Mouse (Mus musculus) induced T-regulatory cell, adult 2 months (primary cell): ENCODE results near the gene Acacb.

ENCODE experiments used
- DNase-seq: peaks from one replicate; pipeline ENCODE4 v3.0.0-alpha.2; 2012; ENCODE audit warnings: low read depth

The Acacb gene

DNA sequence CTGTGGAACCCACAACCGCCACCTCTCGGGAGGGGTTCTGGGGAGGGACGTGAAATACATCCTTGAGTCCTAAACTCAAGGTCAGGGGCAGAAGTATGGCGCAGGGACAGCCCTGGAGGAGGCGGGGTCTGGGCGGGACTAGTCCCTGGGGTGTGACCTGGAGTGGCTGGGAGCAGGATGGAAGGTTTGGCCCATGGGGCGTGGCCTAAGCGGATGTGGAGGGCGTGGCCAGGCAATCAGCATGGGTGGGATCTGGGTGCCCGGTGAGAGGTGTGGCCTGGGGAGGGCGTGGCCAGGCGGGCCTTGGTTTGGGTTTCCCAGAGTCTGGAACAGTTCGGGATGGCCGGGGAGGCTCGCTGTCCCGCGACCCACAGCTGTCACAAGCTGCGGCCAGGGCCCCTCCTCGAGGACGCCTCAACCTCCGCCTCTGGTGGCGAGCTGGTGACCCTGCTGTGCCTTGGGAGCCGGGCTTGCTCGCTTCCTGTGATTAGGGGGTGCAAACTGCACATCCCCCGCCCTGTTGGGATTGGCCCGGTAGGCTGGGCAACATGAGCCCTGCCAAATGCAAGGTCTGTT, 29.3 kb downstream of the Acacb start:
- peak; percentile 88 for DNase-seq

- DNase-seq: peak; percentile 34
Measured at GRCm38 (mm10) chr5:114176548-114177400, 30.4 kb downstream of the Acacb start.

- no peak for DNase-seq
Measured at GRCm38 (mm10) chr5:114177966-114178719, 31.8 kb downstream of the Acacb start.

- DNase-seq: no peak
Measured at GRCm38 (mm10) chr5:114179541-114179940, 33.2 kb downstream of the Acacb start.

DNA sequence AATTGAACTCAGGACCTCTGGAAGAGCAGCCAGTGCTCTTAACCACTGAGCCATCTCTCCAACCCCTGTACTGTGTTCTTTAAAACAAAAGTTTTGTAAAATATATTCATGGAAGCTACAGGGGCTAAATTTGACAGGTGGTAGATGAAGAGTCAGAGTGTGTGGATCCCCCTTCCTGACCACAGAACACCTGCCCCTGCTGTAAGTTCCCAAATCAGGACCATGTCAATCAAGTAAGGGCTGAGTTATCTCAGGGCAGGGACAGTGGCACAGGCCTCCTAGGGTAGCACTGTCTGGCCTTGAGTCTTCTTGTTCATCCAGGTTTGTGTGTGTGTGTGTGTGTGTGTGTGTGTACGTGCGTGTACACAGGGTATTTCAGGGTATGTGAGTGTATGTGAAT, 37.2 kb downstream of the Acacb start:
- no peak for DNase-seq

- DNase-seq: peak; percentile 29
Measured at GRCm38 (mm10) chr5:114187108-114187507, 40.8 kb downstream of the Acacb start.

DNA sequence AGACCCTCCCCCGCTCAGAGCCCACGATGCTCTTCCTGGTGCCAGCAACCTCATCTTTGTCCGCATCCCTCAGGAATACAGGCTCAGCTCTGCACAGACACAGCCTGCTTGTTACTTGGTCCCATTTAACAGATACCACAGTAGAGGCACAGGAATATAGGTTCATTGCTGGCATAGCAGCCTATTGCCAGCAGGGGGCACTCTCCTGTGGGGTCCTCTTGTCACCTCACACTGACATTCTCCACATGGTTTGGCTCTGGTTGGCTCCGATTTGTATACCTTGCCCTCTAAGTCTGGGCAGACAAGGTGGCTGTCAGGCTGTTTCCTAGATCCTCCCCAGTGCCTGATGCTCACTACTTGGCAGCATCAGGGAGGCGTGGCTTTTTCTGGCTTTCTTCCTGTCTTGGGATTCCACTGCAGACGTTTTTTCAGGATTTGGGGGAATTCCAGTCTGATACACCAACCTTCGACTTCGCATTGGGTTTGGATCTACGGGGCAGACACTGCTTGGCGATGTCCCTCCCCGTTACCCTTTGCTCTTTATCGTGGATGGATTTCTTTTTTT, 42.6 kb downstream of the Acacb start:
- DNase-seq: peak; percentile 39

- DNase-seq: peak; percentile 45
Measured at GRCm38 (mm10) chr5:114194161-114194560, 47.8 kb downstream of the Acacb start.

- DNase-seq: peak; percentile 73
Measured at GRCm38 (mm10) chr5:114199116-114199777, 52.9 kb downstream of the Acacb start.

DNA sequence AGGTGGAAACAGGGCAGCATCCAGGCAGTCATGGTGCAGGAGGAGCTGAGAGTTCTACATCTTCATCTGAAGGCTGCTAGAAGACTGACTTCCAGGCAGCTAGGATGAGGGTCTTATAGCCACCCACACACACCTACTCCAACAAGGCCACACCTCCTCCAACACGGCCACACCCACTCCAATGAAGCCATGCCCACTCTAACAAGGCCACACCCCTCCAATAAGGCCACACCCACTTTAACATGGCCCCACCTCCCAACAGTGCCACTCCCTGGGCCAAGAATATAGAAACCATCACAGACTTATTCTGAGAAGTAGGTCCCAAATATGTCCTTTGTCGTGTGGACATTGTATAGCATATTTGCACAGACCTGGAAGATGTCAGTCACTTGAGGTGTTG, 59.8 kb downstream of the Acacb start:
- no peak for DNase-seq

DNA sequence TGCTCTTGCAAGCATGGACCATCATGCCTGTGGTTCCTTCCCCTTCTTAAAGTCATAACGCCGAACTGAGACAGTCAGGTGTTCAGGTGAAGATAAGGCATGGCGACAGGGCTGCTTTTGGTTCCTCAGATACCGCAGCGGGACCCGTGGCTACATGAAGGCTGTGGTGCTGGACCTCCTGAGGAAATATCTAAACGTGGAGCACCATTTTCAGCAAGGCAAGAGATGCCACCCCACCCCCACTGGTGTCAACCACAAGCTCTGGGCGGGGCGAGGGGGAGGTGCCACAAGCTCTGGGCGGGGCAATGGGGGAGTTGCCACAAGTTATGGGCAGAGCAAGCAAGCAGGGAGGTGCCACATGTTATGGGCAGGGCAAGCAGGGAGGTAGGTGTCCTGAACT, 66.8 kb downstream of the Acacb start:
- DNase-seq: peak; percentile 81

DNA sequence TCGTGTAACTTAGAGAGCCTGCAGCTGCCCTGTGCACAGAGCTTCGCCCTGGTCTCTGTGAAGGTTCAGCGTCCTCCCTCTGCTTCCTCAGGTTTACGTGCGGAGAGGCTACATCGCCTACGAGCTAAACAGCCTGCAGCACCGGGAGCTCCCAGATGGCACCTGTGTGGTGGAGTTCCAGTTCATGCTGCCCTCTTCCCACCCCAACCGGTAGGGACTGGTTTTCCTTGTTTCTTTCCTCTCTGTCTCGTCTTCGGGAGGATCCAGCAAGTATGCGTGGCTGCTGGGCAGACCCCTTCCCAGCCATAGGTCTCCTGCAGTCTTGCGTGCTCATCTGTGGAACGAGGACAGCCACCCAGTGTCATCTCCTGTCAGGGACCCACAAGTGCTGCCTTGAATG, 72.4 kb downstream of the Acacb start:
- no peak for DNase-seq

GRCm38 (mm10) chr5:114226051-114226450, 79.7 kb downstream of the Acacb start:
- DNase-seq: no peak

- DNase-seq: no peak
Measured at GRCm38 (mm10) chr5:114228901-114229300, 82.6 kb downstream of the Acacb start.

DNA sequence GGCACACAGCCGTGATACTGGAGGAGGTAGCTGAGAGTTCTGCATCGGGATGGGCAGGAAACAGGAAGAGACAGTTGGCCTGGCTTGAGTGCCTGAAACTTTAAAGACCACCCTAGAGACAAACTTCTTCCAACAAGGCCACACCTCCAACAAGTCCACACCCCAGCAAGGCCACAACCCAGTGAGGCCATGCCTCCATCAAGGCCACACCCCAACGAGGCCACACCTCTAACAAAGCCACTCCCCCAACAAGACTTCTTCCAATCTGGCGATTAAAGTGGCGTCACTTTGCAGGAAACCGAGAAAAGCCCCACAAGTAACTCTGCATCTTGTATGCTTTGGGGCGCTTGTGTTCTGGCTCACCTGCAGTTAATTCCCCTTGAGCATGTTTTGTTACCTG, 92.6 kb downstream of the Acacb start:
- peak; percentile 27 for DNase-seq

GRCm38 (mm10) chr5:114239737-114240136, 93.4 kb downstream of the Acacb start:
- no peak for DNase-seq

GRCm38 (mm10) chr5:114246465-114246864, 100.1 kb downstream of the Acacb start:
- peak; percentile 52 for DNase-seq

- DNase-seq: peak; percentile 78
Measured at GRCm38 (mm10) chr5:114248174-114248589, 101.8 kb downstream of the Acacb start.

DNA sequence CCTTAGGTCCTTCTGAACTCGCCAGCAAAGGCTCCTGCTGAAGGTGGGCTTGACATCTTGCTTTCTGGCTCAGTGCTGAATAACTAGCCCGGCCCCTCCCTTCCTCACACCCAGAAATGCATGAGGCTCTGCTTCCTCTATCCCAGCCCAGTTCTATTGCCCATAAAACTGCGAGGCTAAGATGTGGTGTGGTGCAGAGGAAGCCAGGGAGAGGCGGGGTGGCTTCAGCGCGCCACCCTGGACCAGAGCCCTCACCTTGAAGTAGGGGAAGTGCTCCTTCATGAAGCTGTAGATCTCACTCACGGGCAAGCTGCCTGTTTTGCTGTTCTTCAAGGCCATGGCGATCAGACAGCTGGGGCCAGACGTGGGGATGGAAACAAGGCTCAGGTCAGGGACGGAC, 113.2 kb downstream of the Acacb start:
- DNase-seq: no peak

GRCm38 (mm10) chr5:114261494-114261893, 115.2 kb downstream of the Acacb start:
- no peak for DNase-seq

- no peak for DNase-seq
Measured at GRCm38 (mm10) chr5:114264030-114264459, 117.7 kb downstream of the Acacb start.

- DNase-seq: no peak
Measured at GRCm38 (mm10) chr5:114264791-114265190, 118.5 kb downstream of the Acacb start.
